25 mouse cellular contexts compared by ENCODE assay signal in the genomic region with DNA sequence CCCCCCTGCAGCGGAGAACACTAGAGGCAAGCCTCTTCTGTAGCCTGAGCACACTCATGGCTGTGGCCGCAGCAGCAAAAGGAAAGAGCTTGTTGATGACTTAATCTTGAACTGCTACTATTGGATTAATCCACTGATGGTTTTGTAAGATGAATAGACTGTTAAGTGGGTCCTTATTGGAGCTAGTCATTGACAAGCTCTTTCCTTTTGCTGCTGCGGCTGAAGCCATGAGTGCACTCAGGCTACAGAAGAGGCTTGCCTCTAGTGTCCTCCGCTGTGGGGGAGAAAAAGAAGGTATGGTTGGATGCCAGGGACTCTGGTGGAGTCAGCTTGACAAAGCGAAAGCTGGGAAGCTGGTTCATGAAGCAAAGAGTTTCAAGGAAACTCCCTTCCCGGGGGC.
"Had no signal": no experiment of that assay in that cellular context is flagged by ENCODE, and none has a peak within 500 bp of the region (broad histone marks: within the 10 kb centered on the region; RNA-seq: fewer than 3 reads in every experiment).

No protein-coding gene starts in this region.

- H3K4me3 ChIP-seq: gastrocnemius, adult 2 months; heart, embryonic 10.5 days; heart, embryonic 12.5 days; hindbrain, embryonic 10.5 days; hindbrain, embryonic 12.5 days; intestine, embryonic 15.5 days; layer of hippocampus, adult 2 months; left cerebral cortex, adult 2 months; limb, embryonic 10.5 days; limb, embryonic 12.5 days had no signal

- H3K27ac ChIP-seq: gastrocnemius, adult 2 months; heart, embryonic 10.5 days; hindbrain, embryonic 10.5 days; hindbrain, embryonic 12.5 days; hindbrain, embryonic 14.5 days; intestine, embryonic 15.5 days; layer of hippocampus, adult 2 months; left cerebral cortex, adult 2 months; limb, embryonic 10.5 days; limb, embryonic 12.5 days had no signal

- H3K9me3 ChIP-seq: heart, embryonic 10.5 days; heart, embryonic 12.5 days; hindbrain, embryonic 10.5 days; hindbrain, embryonic 12.5 days; intestine, embryonic 15.5 days; limb, embryonic 10.5 days; limb, embryonic 12.5 days had no signal

- H3K4me2 ChIP-seq: heart, embryonic 12.5 days; hindbrain, embryonic 12.5 days; hindbrain, embryonic 14.5 days; intestine, embryonic 15.5 days; limb, embryonic 12.5 days had no signal

- H3K36me3 ChIP-seq: heart, embryonic 10.5 days; heart, embryonic 12.5 days; hindbrain, embryonic 10.5 days; hindbrain, embryonic 12.5 days; intestine, embryonic 15.5 days; limb, embryonic 10.5 days; limb, embryonic 12.5 days had no signal

- H3K9ac ChIP-seq: heart, embryonic 12.5 days; hindbrain, embryonic 12.5 days; hindbrain, embryonic 14.5 days; intestine, embryonic 15.5 days; limb, embryonic 12.5 days had no signal

- ATAC-seq: hindbrain, embryonic 16.5 days; inflammation-experienced regulatory T-cells, adult 6 months; intestine, embryonic 15.5 days; intestine, postnatal 0 days had no signal

- H3K27me3 ChIP-seq: heart, embryonic 12.5 days; hindbrain, embryonic 12.5 days; intestine, embryonic 15.5 days; limb, embryonic 12.5 days had no signal

- DNase-seq: gastrocnemius, adult 2 months; gastrocnemius, postnatal 10 days; gastrocnemius, postnatal 25 days; heart, adult 18-20 months; heart, postnatal 10 days; heart, postnatal 4 days; kidney, adult 18-20 months; kidney, adult 8-10 months; kidney, postnatal 10 days; kidney, postnatal 25 days; kidney, postnatal 4 days; liver had no signal

- H3K4me1 ChIP-seq: heart, embryonic 10.5 days; heart, embryonic 12.5 days; hindbrain, embryonic 10.5 days; hindbrain, embryonic 12.5 days; intestine, embryonic 15.5 days; limb, embryonic 10.5 days; limb, embryonic 12.5 days had no signal
